Mouse (Mus musculus): ENCODE results near the gene Pde4b. TPM values are rescaled to one million over a fixed set of nuclear protein-coding genes. Genes with fewer than 3 reads are reported as not detected.

The Pde4b gene
- polyA plus RNA-seq, 1 experiment: 11.5 TPM

DNA sequence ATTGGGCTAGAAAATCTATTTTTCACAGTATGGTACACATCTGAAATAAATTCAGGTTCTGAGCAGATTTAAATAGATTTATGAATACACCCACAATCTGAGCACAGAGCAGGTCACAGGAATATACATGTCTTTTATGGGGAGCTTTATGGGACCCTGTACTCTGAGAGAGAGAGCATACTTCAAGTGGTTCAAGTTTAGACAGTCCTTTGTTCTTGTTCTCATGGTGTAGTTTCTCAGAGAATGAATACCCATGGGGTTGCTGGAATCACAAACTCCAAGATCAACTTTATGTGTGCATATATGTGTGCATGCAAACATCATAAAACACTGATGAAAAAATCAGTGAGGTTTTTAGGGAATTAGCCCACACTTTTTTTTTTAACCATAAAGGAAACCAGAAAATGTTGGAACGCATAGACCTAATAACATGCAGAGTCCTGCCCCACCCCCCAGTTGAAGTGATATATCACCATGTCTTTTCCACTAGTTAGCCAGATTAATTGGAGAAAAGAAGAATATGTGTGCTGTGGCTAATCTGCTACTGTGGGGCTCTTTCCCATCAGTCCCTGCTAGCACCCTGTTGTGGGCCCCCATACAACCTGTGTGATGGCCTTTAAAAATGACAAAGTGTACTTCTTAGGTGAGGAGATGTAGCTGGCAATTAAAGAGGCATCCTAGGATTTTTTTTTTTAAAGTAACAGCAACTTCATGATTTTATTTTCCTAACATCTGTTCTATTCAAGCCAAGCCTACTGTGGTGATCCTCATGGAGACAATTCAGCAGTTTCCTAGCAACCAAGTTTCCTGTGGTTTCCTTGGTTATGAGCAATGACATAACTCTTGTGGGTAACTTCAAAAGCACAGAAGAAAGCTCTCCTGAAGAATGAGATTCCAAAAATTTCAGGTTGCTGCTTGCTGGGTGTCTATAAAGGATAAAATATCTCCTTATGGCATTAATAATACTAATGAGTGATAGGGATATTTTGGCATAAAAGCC, 264.4 kb downstream of the Pde4b start:
- WGBS: 81% methylated on average over 1 of the region's 1 CpGs
- no peak overlapping the region for H3K4me3 ChIP-seq (ENCODE audit: insufficient read depth, low read depth, low read length)
- no peak for DNase-seq
- H3K36me3 ChIP-seq (ENCODE audit: control insufficient read depth, insufficient read depth, low read length): no peaks in the 10 kb centered on the region
- no peak overlapping the region for H3K27ac ChIP-seq (ENCODE audit: insufficient read depth, low read depth, low read length)
- no peak for TF ChIP-seq POLR2A (IDR thresholded peaks at IDR 0.05; ENCODE audit: low read depth, low read length)
- no peak for TF ChIP-seq CTCF (conservative IDR thresholded peaks at IDR 0.05; ENCODE audit: insufficient read depth, insufficient read length, low read depth, low read length)
- H3K27me3 ChIP-seq (replicated peaks; ENCODE audit: control insufficient read depth, insufficient read depth, low read length): no peaks in the 10 kb centered on the region
- H3K4me1 ChIP-seq (ENCODE audit: control insufficient read depth, insufficient read depth, low read length): no peaks in the 10 kb centered on the region

DNA sequence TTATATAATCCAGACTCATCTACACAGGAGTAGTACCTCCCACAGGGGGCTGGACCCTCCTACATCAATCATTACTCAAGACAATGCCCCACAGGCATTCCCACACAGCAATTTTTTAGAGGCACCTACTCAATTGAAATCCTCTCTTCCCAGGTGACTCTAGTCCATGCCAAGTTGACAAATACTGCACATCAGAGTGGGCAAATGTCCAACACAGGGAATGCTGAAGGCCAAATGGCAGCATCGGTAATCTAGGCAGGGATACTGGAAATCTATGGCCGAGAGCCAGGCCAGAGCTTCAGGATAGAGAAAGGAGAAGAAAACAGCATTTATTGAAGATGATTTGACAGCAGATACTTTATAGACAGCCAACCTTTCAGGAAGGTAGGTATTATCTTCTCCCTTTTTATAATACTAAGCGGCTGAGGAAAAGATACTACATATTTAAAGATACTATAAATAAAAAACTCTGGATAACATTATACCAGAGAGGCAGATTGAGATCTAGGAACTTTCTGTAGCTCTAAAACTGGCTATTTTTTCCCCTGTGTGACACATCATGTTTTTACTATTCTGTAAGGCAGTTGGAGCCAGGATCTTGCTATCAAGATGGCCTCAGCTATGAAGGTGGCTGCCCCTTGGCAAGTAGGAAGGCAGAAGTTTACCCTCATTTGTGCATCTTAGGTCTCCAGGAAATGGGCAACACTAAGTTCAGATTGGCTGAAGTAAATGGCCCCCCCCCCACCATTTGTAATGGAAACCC, 266.5 kb downstream of the Pde4b start:
- TF ChIP-seq POLR2A (IDR thresholded peaks at IDR 0.05; ENCODE audit: low read depth, low read length): no peak
- TF ChIP-seq CTCF (conservative IDR thresholded peaks at IDR 0.05; ENCODE audit: insufficient read depth, insufficient read length, low read depth, low read length): no peak
- Histone ChIP-seq H3K4me3 (ENCODE audit: insufficient read depth, low read depth, low read length) (no peak overlapping the region), H3K27me3 (replicated peaks; ENCODE audit: control insufficient read depth, insufficient read depth, low read length) (no peaks in the 10 kb centered on the region), H3K27ac (ENCODE audit: insufficient read depth, low read depth, low read length) (no peak overlapping the region), H3K36me3 (ENCODE audit: control insufficient read depth, insufficient read depth, low read length) (no peaks in the 10 kb centered on the region), H3K4me1 (ENCODE audit: control insufficient read depth, insufficient read depth, low read length) (no peaks in the 10 kb centered on the region)
- no peak for DNase-seq
- WGBS: 75% methylated on average over 3 of the region's 3 CpGs

GRCm38 (mm10) chr4:102368105-102368735, 280.9 kb downstream of the Pde4b start:
- TF ChIP-seq CTCF (conservative IDR thresholded peaks at IDR 0.05; ENCODE audit: insufficient read depth, insufficient read length, low read depth, low read length) (no peak), POLR2A (IDR thresholded peaks at IDR 0.05; ENCODE audit: low read depth, low read length) (no peak)
- Histone ChIP-seq H3K27me3 (replicated peaks; ENCODE audit: control insufficient read depth, insufficient read depth, low read length) (no peaks in the 10 kb centered on the region; the same call in 1 of the 2 replicates), H3K36me3 (ENCODE audit: control insufficient read depth, insufficient read depth, low read length) (no peaks in the 10 kb centered on the region), H3K27ac (ENCODE audit: insufficient read depth, low read depth, low read length) (no peak overlapping the region), H3K4me3 (ENCODE audit: insufficient read depth, low read depth, low read length) (no peak overlapping the region), H3K4me1 (ENCODE audit: control insufficient read depth, insufficient read depth, low read length) (no peaks in the 10 kb centered on the region)
- no peak for DNase-seq
- 44% methylated on average over 9 of the region's 9 CpGs for WGBS

- no peak for TF ChIP-seq POLR2A (IDR thresholded peaks at IDR 0.05; ENCODE audit: low read depth, low read length)
- TF ChIP-seq CTCF (conservative IDR thresholded peaks at IDR 0.05; ENCODE audit: insufficient read depth, insufficient read length, low read depth, low read length): no peak
- no peak for DNase-seq
- H3K4me3 ChIP-seq (ENCODE audit: insufficient read depth, low read depth, low read length): no peak overlapping the region
- WGBS: 63% methylated on average over 5 of the region's 5 CpGs
- no peaks in the 10 kb centered on the region for H3K4me1 ChIP-seq (ENCODE audit: control insufficient read depth, insufficient read depth, low read length)
- H3K36me3 ChIP-seq (ENCODE audit: control insufficient read depth, insufficient read depth, low read length): no peaks in the 10 kb centered on the region
- no peak overlapping the region for H3K27ac ChIP-seq (ENCODE audit: insufficient read depth, low read depth, low read length)
- H3K27me3 ChIP-seq (replicated peaks; ENCODE audit: control insufficient read depth, insufficient read depth, low read length): no peaks in the 10 kb centered on the region; the same call in 1 of the 2 replicates
Measured at GRCm38 (mm10) chr4:102374614-102375013, 287.3 kb downstream of the Pde4b start.

- WGBS: 65% methylated on average over 1 of the region's 1 CpGs
- Histone ChIP-seq H3K27me3 (replicated peaks; ENCODE audit: control insufficient read depth, insufficient read depth, low read length) (no peaks in the 10 kb centered on the region), H3K4me3 (ENCODE audit: insufficient read depth, low read depth, low read length) (no peak overlapping the region), H3K36me3 (ENCODE audit: control insufficient read depth, insufficient read depth, low read length) (no peaks in the 10 kb centered on the region), H3K27ac (ENCODE audit: insufficient read depth, low read depth, low read length) (no peak overlapping the region), H3K4me1 (ENCODE audit: control insufficient read depth, insufficient read depth, low read length) (no peaks in the 10 kb centered on the region)
- no peak for TF ChIP-seq POLR2A (IDR thresholded peaks at IDR 0.05; ENCODE audit: low read depth, low read length)
- no peak for TF ChIP-seq CTCF (conservative IDR thresholded peaks at IDR 0.05; ENCODE audit: insufficient read depth, insufficient read length, low read depth, low read length)
- DNase-seq: no peak
Measured at GRCm38 (mm10) chr4:102382763-102383505, 295.6 kb downstream of the Pde4b start.

DNA sequence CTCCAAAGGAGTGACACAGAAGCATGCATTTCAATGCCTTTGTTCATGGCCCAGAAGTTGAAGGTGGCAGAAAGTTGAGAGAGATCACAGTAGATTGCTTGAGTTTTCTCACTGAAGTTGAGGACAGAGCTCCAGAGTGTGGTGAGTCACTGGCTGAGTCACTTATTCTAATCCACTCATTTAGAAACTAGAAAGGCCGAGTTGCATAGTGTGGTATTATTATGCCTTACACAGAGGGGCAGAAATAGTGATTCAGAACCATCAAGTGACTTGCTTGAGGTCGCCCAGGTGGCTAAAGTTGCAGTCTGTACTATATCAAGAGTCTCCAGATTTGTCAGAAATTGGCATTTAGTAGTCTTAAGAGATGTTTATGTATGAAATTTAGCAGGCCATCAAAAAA, 306.3 kb downstream of the Pde4b start:
- Histone ChIP-seq H3K27ac (ENCODE audit: insufficient read depth, low read depth, low read length) (no peak overlapping the region), H3K4me1 (ENCODE audit: control insufficient read depth, insufficient read depth, low read length) (no peaks in the 10 kb centered on the region), H3K4me3 (ENCODE audit: insufficient read depth, low read depth, low read length) (no peak overlapping the region), H3K27me3 (replicated peaks; ENCODE audit: control insufficient read depth, insufficient read depth, low read length) (no peaks in the 10 kb centered on the region), H3K36me3 (ENCODE audit: control insufficient read depth, insufficient read depth, low read length) (no peaks in the 10 kb centered on the region)
- WGBS: 80% methylated on average over 2 of the region's 2 CpGs
- no peak for DNase-seq
- TF ChIP-seq POLR2A (IDR thresholded peaks at IDR 0.05; ENCODE audit: low read depth, low read length) (no peak), CTCF (conservative IDR thresholded peaks at IDR 0.05; ENCODE audit: insufficient read depth, insufficient read length, low read depth, low read length) (no peak)

Measured in kidney, adult 2 months (tissue).